Mouse (Mus musculus) embryonic fibroblast, embryonic 13.5 days (primary cell): ENCODE data around the gene Olfr64.

Experiments
- CTCF ChIP-seq: IDR thresholded peaks from 2 replicates; pipeline ENCODE4 v1.5.1; 2011; ENCODE audit warnings: mild to moderate bottlenecking, control low read depth, low read length, moderate library complexity, borderline replicate concordance; ENCODE audit not compliant: insufficient read depth
- POLR2A ChIP-seq: IDR thresholded peaks from 2 replicates; pipeline ENCODE4 v1.6.1; 2011; ENCODE audit warnings: low read depth, mild to moderate bottlenecking, control low read depth, low read length, moderate library complexity

GRCm38 (mm10) chr7:103840268-103840667, 54.0 kb downstream of the Olfr64 start, which contains the start of gene Hbb-bh2:
- TF ChIP-seq CTCF (no peak), POLR2A (no peak)
